Mouse (Mus musculus) lung, postnatal 10 days (tissue): Measurements from ENCODE around the gene Wdr34.
"Not testable (repeated sequence)": the region's sequence is repeated elsewhere in the genome, so short reads cannot be mapped to it uniquely, and the experiment has no call there.

Experiments
- DNase-seq: peaks from one replicate; pipeline ENCODE4 v3.0.0; 2021

Wdr34 gene

GRCm38 (mm10) chr2:30066046-30066901 is 17.6 kb upstream of the Wdr34 start:
- DNase-seq, result peak; percentile 97

- no peak for DNase-seq
These were observed 15.6 kb upstream of the Wdr34 start for GRCm38 (mm10) chr2:30064298-30064697.

- no peak for DNase-seq
These were observed 15.1 kb upstream of the Wdr34 start for GRCm38 (mm10) chr2:30063791-30064190.

- DNase-seq, result no peak
These were observed 14.6 kb upstream of the Wdr34 start for GRCm38 (mm10) chr2:30063235-30063634.

- DNase-seq, result peak; percentile 62
These were observed 13.8 kb upstream of the Wdr34 start for GRCm38 (mm10) chr2:30062249-30063093.

- DNase-seq, result peak; percentile 75
These were observed 12.8 kb upstream of the Wdr34 start for GRCm38 (mm10) chr2:30061215-30062166.

- no peak for DNase-seq
These were observed 9.7 kb upstream of the Wdr34 start for GRCm38 (mm10) chr2:30058418-30058817.

- peak; percentile 38 for DNase-seq
These were observed 8.7 kb upstream of the Wdr34 start, which contains the start of gene Set for GRCm38 (mm10) chr2:30057223-30057904. Set (plus strand) TSS chr2:30057378.

- DNase-seq, result no peak
These were observed 8.1 kb upstream of the Wdr34 start for GRCm38 (mm10) chr2:30056736-30057135.

GRCm38 (mm10) chr2:30055310-30055709 is 6.6 kb upstream of the Wdr34 start:
- DNase-seq, result not testable (repeated sequence)

- no peak for DNase-seq
These were observed 3.5 kb upstream of the Wdr34 start for GRCm38 (mm10) chr2:30051992-30052761.

GRCm38 (mm10) chr2:30049831-30050230 is 1.1 kb upstream of the Wdr34 start:
- DNase-seq, result no peak

GRCm38 (mm10) chr2:30048101-30048501 is 580 bp downstream of the Wdr34 start:
- peak; percentile 28 for DNase-seq

- no peak for DNase-seq
These were observed 1.6 kb downstream of the Wdr34 start for GRCm38 (mm10) chr2:30047127-30047526.

GRCm38 (mm10) chr2:30044550-30044949 is 4.1 kb downstream of the Wdr34 start:
- DNase-seq, result no peak

GRCm38 (mm10) chr2:30042445-30042844 is 6.2 kb downstream of the Wdr34 start:
- DNase-seq, result peak; percentile 90

GRCm38 (mm10) chr2:30039687-30040086 is 9.0 kb downstream of the Wdr34 start:
- no peak for DNase-seq

- DNase-seq, result no peak
These were observed 10.3 kb downstream of the Wdr34 start for GRCm38 (mm10) chr2:30038370-30038769.

GRCm38 (mm10) chr2:30037762-30038161 is 10.9 kb downstream of the Wdr34 start:
- no peak for DNase-seq

GRCm38 (mm10) chr2:30032957-30033356 is 15.7 kb downstream of the Wdr34 start:
- no peak for DNase-seq

GRCm38 (mm10) chr2:30032244-30032846 is 16.3 kb downstream of the Wdr34 start:
- DNase-seq, result peak; percentile 27
